Mouse (Mus musculus): ENCODE data around the gene D430019H16Rik. TPM values are rescaled to one million over a fixed set of nuclear protein-coding genes. Genes with fewer than 3 reads are reported as not detected.

The D430019H16Rik gene
- polyA plus RNA-seq, 1 experiment from 2014 or later, result 0.93 TPM

DNA sequence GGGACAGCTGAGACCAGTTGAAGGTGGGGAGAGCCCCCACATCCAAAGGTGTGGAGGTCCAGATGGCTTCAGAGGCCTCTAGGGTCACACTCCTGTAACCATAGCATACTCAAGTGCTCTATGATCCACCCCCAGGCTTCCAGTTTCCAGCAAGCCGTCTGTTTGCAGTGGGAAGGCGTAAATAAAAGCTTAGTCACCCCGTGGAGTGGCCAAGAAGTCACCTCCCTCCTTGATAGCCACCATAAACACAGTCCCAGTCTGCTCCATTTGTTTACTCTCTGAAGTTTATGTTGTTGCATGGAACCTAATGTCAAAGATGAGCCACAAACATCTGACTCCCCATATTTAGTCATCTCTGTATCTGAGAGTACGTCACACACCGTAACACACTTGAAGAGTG, 83.5 kb downstream of the D430019H16Rik start:
- Histone ChIP-seq H3K9ac (ENCODE audit: low read depth, low read length) (no peak overlapping the region), H3K27ac (ENCODE audit: low read depth, low read length) (no peak overlapping the region), H3K4me2 (no peak overlapping the region), H3K4me1 (replicated peaks; ENCODE audit: control insufficient read depth, insufficient read depth, low read length) (no peaks in the 10 kb centered on the region), H3K36me3 (ENCODE audit: control insufficient read depth, insufficient read depth, low read length) (no peaks in the 10 kb centered on the region), H3K9me3 (ENCODE audit: control insufficient read depth, low read length) (no peaks in the 10 kb centered on the region; the same call in 1 of the 2 replicates), H3K4me3 (ENCODE audit: low read depth, low read length) (no peak overlapping the region), H3K27me3 (replicated peaks; ENCODE audit: control insufficient read depth, insufficient read depth, low read length) (no peaks in the 10 kb centered on the region)
- ATAC-seq (replicated peaks; ENCODE audit: low FRiP score) (no peak), DNase-seq (ENCODE audit: low spot score) (no peak)
- WGBS, result 67% methylated on average over 5 of the region's 5 CpGs

DNA sequence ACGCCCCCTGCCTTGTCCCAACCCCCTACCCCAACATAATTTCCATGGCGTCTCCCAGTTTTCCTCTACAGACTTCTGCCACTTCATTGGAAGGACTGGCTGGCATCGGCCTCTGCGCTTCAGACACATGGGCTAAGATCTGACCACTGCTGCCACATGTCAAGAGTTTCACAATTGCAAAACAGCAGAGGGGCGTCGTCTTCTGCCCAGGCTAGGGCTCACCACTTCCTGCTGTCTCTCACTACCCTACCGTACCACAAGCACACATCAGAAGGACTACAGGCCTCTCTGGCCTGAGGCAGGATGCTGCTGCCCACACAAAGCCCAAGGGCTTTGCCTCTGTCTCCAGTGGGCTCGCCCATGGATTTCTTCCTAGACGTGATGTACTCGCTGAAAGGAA, 86.0 kb downstream of the D430019H16Rik start:
- Histone ChIP-seq H3K4me2 (no peak overlapping the region), H3K36me3 (ENCODE audit: control insufficient read depth, insufficient read depth, low read length) (no peaks in the 10 kb centered on the region), H3K9ac (ENCODE audit: low read depth, low read length) (no peak overlapping the region), H3K27ac (ENCODE audit: low read depth, low read length) (no peak overlapping the region), H3K4me3 (ENCODE audit: low read depth, low read length) (no peak overlapping the region), H3K27me3 (replicated peaks; ENCODE audit: control insufficient read depth, insufficient read depth, low read length) (no peaks in the 10 kb centered on the region), H3K9me3 (ENCODE audit: control insufficient read depth, low read length) (no peaks in the 10 kb centered on the region; the same call in 1 of the 2 replicates), H3K4me1 (replicated peaks; ENCODE audit: control insufficient read depth, insufficient read depth, low read length) (no peaks in the 10 kb centered on the region)
- 62% methylated on average over 10 of the region's 10 CpGs for WGBS
- ATAC-seq (replicated peaks; ENCODE audit: low FRiP score), result no peak
- DNase-seq (ENCODE audit: low spot score), result no peak

DNA sequence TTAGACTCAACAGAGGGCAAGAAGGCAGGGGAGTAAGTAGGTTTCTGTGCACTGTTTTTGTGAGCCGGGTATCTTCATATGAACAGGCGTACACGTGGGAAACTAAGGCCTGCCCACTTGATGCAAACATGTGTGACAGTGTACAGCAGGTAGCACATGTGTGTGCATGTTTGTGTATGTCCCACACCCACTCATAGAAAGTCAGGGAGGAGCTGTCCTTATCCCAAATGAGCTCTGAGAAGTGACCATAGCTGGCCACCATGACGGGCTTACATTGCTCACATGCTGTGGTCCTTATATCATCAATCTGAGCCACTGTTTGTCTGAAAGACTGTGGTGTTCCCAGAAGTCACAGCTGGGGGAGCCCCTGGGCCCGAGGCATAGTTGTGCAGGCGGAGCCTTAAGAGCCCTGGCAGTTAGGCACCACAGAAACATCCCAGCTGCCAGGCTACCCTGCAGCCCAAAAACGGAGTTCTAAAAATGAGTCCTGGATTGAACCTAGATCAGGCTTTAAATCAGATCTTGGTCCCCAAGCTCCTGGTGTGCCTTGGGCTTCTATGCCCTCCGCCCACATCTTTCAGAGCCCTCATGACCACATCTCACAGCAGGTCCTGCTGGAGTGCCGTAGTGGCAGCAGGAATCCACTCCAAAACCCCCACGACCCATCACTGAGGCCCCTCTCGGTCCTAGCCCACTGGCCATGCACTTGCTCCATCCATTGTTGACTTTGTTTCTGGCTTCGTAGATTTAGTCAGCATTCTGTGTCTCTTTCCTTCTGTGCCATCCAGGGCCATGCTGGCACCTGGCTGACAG, 88.1 kb downstream of the D430019H16Rik start:
- DNase-seq (ENCODE audit: low spot score), result no peak
- Histone ChIP-seq H3K27me3 (replicated peaks; ENCODE audit: control insufficient read depth, insufficient read depth, low read length) (no peaks in the 10 kb centered on the region), H3K4me3 (ENCODE audit: low read depth, low read length) (no peak overlapping the region), H3K4me1 (replicated peaks; ENCODE audit: control insufficient read depth, insufficient read depth, low read length) (no peaks in the 10 kb centered on the region), H3K9ac (ENCODE audit: low read depth, low read length) (no peak overlapping the region), H3K4me2 (no peak overlapping the region), H3K9me3 (ENCODE audit: control insufficient read depth, low read length) (no peaks in the 10 kb centered on the region; the same call in 1 of the 2 replicates), H3K36me3 (ENCODE audit: control insufficient read depth, insufficient read depth, low read length) (no peaks in the 10 kb centered on the region), H3K27ac (ENCODE audit: low read depth, low read length) (no peak overlapping the region)
- ATAC-seq (replicated peaks; ENCODE audit: low FRiP score), result no peak
- WGBS, result 74% methylated on average over 12 of the region's 12 CpGs

DNA sequence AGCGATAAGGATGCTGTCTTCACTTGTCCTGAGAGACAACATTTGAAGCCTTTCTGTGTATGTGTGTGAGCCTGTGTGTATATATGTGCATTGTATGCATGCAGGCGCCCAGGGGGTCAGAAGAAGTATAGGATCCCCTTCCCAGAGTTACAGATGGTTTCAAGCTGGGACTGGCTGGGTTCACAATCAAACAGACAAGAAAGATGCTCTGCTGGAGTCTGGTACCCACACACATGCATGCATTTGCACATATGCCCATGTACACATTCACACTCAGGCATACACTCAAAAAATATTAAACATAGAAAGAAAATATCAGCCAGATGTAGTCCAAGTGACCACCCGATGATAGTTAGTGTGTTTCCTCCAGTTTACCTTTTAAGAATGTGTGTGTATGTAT, 88.9 kb downstream of the D430019H16Rik start:
- H3K4me2 ChIP-seq, result no peak overlapping the region
- no peak overlapping the region for H3K9ac ChIP-seq (ENCODE audit: low read depth, low read length)

More for the DNA sequence above, 88.9 kb downstream of the D430019H16Rik start:
- WGBS, result 81% methylated on average over 3 of the region's 3 CpGs
- no peaks in the 10 kb centered on the region for H3K27me3 ChIP-seq (replicated peaks; ENCODE audit: control insufficient read depth, insufficient read depth, low read length)
- no peak overlapping the region for H3K27ac ChIP-seq (ENCODE audit: low read depth, low read length)
- H3K4me1 ChIP-seq (replicated peaks; ENCODE audit: control insufficient read depth, insufficient read depth, low read length), result no peaks in the 10 kb centered on the region
- DNase-seq (ENCODE audit: low spot score) (no peak), ATAC-seq (replicated peaks; ENCODE audit: low FRiP score) (no peak)
- H3K4me3 ChIP-seq (ENCODE audit: low read depth, low read length), result no peak overlapping the region
- H3K9me3 ChIP-seq (ENCODE audit: control insufficient read depth, low read length), result no peaks in the 10 kb centered on the region; the same call in 1 of the 2 replicates
- no peaks in the 10 kb centered on the region for H3K36me3 ChIP-seq (ENCODE audit: control insufficient read depth, insufficient read depth, low read length)

Other genes starting within 250 kb of the D430019H16Rik start
- not detected in 2 replicates for gene Tcl1, start 231.1 kb upstream of the D430019H16Rik start, polyA plus RNA-seq (2014; fragmentation: Nextera tagmentation; extraction: Ambion mirVana)
- gene Tunar, start 120.0 kb upstream of the D430019H16Rik start, polyA plus RNA-seq (2014; fragmentation: Nextera tagmentation; extraction: Ambion mirVana), result 0.10 and 0.16 TPM in 2 replicates
- gene Bdkrb2, start 109.4 kb downstream of the D430019H16Rik start, polyA plus RNA-seq (2014; fragmentation: Nextera tagmentation; extraction: Ambion mirVana), result not detected in 2 replicates
- gene Bdkrb1, start 149.2 kb downstream of the D430019H16Rik start, polyA plus RNA-seq (2014; fragmentation: Nextera tagmentation; extraction: Ambion mirVana), result 0.31 and 0.37 TPM in 2 replicates
- gene Gskip, start 231.0 kb downstream of the D430019H16Rik start, polyA plus RNA-seq (2014; fragmentation: Nextera tagmentation; extraction: Ambion mirVana), result 27.5 and 28.4 TPM in 2 replicates
- gene Atg2b, start 231.4 kb downstream of the D430019H16Rik start, polyA plus RNA-seq (2014; fragmentation: Nextera tagmentation; extraction: Ambion mirVana), result 26.3 and 28.2 TPM in 2 replicates